Mouse (Mus musculus) mouse embryonic stem cell (cell line): ENCODE results near the gene Eva1c.

Experiments used
- in situ Hi-C, 2 experiments: fragments of 300-500 bp; cut with MboI; formaldehyde crosslinking; loops; 1 replicate in 1 of 2; 3 replicates in 1 of 2; pipeline ENCODE4 v1.14.3; 2019 to 2020; ENCODE audit warnings: low sequenced_read_pairs in 2 of 2, low pct_unique_long_range_greater_than_20kb in 1 of 2, mixed read lengths in 1 of 2; ENCODE audit not compliant: unreplicated experiment in 1 of 2

The Eva1c gene

GRCm38 (mm10) chr16:90849262-90849661 lies 22.7 kb downstream of the Eva1c start:
- in situ Hi-C loops, result no loop called here

DNA sequence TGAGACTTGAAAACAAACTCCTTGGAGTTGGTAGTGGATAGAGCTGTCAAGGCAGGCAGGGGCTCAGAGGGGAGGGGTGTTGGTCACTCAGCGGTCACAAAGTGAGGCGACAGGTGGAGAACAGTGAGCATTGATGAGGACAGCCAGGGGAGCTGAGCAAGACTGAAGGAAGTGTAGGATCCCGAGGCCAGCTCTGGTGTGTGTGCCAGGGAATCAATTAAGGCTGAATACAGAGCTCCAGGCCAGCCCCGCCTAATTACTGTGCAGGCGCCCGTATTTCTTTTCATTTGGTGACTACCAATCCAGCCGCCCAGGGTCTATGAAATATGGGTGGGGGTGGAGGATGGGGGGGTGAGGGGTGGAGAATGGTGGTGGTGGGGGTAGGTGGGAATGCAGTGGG lies 24.4 kb downstream of the Eva1c start:
- in situ Hi-C loops, result no loop called here

DNA sequence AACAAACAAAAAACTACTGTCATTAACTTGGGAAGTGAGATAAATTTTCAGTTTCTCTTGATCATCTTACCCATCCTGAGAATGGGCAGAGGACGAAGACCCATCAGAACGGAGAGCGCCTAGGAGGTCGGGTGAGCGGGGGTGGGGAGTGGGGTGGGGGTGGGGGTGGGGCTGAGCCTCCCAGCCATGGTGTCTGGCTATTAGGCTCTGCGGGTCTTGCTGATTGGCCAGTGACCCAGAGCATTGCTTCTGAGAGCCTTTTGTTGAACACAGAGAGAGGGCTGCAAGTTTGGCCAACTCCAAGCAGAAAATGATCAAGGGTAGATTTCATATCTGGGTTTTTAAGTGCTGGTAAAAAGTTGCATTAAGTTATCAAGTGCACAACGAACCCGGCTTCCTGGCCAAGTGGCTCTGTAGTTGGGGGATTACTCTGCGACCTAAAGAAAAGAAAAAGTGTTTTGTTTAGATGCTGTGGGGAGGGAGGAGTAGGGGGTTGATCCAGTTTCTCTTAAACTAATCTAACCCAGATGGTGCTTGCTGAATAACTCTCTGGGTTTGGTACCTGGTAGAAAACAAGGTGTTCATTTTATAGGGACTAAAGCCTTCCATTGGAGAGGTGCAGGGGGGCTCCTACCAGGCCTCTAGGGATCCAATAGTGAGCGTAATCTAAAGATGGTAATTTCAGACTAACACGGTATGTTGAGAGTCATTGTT lies 25.3 kb downstream of the Eva1c start:
- in situ Hi-C loops, result no loop called here

- in situ Hi-C loops, result no loop called here
These were observed 30.2 kb downstream of the Eva1c start for GRCm38 (mm10) chr16:90856552-90857200.

DNA sequence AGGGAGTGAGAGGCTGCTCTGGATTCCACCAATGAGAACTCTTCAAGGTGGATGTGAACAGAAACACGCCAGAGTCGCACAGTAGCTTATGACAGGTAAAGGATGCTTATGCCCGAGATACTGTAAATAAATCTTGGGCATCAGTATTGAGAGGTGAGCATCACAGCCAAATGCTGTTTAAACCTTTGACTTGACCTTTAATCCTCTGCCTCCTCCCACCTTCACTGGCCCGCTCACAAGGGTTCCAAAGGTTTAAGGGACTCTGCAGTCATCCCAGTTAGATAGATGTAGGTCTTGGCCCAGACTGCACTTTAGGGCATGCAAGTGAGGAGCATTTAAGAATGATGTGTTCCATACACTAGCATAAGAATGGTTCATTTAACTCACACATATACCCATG lies 31.7 kb downstream of the Eva1c start:
- in situ Hi-C loops, result no loop called here

DNA sequence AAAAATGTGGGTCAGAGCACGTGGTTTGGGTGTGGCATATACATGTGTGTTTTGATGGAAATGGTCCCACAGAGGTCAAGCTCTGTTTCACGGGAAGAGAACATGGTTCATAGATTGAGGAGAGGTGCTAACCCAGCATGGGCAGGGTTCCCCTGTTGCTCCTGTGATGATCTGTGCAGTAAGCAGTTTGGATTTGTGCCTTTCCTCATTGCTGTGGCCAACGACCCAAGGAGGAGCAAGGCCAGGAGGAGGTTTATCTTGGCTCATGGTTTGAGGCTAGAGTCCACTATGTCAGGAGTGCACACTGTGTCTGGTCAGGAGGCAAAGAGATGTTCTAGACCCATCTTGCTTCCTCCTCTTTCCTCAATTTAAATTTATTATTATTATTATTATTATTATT lies 36.5 kb downstream of the Eva1c start:
- in situ Hi-C loops, result no loop called here

DNA sequence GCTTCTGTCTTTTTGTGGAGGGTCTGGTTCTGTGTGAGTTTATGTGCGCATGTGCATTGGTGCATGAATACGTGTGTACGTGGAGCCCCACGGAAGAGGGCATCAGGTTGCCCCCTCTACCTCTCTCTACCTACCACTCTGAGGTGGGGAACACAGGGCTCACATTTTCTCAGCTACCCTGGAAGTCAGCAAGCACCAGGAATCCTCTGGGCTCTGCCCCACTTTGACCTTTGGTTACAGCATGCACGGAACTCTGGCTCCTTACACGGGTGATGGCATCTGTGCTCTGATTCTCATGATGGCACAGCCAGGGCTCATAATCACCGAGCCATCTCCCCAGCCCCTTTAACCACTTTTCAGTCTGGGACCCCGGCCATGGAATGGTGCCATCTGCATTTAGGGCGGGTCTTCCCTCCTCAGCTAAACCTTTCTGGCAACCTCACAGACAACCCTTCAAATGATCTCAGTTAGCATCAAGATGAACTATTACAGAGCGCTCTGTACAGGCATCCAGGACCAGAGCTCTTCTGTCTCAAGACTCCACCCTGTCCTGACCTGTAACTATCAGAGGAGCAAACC lies 37.0 kb downstream of the Eva1c start:
- in situ Hi-C loops, result no loop called here

GRCm38 (mm10) chr16:90864693-90865092 lies 38.2 kb downstream of the Eva1c start:
- in situ Hi-C loops, result no loop called here

- in situ Hi-C loops, result no loop called here
These were observed 39.1 kb downstream of the Eva1c start for GRCm38 (mm10) chr16:90865652-90866051.

DNA sequence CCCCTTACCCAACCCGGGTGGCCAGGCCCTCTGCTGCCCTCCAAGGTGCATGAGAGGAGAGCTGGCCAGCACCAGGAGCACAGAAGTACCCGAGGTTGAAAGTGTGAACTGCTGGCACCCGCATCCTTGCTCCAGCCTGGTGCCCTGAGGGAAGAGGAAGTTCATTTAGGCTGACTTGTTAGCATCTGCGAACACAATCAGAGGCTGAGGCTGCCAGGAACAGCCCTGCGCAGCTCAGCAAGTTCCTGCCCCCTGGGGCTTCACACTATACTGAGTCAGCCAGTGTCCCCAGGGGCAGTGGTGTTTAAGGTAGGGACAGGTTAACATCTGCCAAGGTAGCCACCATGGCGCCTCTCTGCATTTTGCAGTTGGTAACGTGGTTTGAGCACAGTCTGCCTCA lies 41.6 kb downstream of the Eva1c start:
- in situ Hi-C loops, result no loop called here

GRCm38 (mm10) chr16:90869361-90869760 lies 42.8 kb downstream of the Eva1c start:
- in situ Hi-C loops, result no loop called here

GRCm38 (mm10) chr16:90872936-90873335 lies 46.4 kb downstream of the Eva1c start:
- in situ Hi-C loops, result no loop called here

DNA sequence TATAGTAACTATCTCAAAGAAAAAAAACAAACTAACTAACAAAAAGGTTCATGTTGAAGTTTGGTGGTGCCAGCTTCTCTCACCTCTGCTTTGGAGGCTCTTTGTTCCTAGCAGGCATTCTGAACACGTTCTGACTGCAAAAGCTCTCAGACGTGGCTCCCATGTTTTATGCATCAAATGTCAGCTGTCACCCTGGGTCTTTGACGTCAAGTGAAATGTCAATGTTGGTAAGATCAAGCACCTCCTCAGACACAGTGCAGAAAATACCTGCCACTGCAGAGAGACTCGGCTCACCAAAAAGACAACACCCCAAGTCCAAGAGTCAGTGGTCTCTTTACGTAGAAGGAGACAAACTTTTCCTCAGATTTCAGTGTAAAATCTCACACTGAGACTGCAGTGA lies 48.0 kb downstream of the Eva1c start:
- in situ Hi-C loops, result no loop called here

- in situ Hi-C loops, result no loop called here
These were observed 51.8 kb downstream of the Eva1c start for GRCm38 (mm10) chr16:90878135-90878860.

DNA sequence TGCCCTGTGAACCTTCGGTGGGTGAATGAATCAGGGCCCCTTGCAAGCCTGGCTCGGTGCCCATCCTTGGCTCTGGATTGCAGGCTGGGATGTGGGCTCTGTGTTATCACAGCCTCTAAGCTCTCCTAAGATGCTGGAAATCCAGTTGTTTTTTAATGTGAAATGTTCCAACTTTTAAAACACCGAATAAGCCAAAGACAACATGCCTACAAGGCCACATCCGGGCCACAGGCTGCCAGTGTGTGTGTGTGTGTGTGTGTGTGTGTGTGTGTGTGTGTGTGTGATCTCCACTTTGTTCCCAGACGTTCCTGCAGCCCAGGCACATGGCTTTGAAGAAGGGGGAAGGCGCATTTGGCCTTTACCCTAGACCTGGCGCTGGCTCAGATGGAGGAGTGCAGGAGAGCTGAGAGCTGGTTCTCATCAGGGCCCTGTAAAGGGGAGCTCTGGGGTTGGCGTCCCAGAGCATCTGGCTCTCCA lies 56.0 kb downstream of the Eva1c start:
- in situ Hi-C loops, result no loop called here

DNA sequence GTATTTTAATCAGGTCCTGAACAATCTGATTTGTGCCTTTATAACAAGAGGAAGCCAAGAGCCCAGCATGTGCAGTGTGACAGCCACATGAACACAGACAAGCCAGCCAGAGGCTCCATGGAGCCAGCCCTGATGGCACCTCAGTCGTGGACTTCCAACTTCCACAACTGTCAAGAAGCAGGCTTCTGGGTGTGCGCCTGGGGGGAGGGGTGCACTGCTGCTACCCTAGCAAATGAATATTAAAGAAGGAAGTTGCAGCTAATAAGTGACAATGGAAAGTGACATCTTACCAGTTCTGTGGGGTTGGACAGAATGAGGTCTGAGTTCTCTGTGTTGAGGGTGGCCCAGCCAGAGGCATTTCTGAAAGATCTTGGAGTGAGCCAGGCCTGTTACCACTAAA lies 58.8 kb downstream of the Eva1c start:
- in situ Hi-C loops, result no loop called here

GRCm38 (mm10) chr16:90885781-90886565 lies 59.5 kb downstream of the Eva1c start:
- in situ Hi-C loops, result no loop called here

DNA sequence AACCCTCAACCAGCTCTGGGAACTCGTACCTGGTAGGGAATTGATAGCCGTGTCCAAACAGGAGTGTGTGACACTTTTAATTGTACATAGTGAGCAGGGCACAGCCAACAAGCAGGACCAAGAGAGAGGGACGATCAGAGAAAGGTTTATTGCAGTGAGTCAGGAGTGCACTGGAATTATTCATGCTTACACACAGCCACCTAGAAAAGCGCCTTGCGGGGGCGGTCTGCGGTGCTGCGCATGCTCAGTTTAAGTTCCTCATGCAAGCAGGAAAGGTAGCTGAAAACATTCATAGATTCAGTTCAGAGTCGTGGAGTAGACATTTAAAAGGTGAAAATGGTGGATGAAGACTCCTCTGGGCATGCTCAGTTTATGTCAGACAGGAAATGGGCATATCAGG lies 64.2 kb downstream of the Eva1c start:
- in situ Hi-C loops, result no loop called here

DNA sequence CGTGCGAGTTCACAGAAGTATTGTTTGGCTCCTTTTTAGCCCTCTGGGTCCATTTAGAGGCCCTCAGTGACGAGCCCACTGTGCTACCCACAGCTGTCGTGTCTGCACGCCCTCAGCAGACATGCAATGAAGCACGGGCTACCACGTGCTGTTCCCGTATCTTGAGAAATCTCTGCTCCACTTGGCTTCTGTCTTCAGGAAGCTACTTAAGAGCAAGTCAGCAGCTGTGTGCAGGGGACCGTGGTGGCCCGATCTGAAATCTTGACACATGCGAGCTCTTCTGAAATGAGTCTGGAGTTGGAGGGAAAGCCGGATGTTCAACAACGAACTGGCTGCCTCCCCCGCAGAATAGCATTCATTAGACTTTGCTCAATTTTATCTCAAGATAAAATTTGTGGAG lies 65.1 kb downstream of the Eva1c start:
- in situ Hi-C loops, result no loop called here
